Mouse (Mus musculus) lung, adult 2 months (tissue): ENCODE results near the gene Pgp.

Source experiments
- CTCF ChIP-seq: fragments of 200-500 bp; IDR thresholded peaks from 2 replicates; pipeline ENCODE4 v1.5.1; 2011; ENCODE audit warnings: mild to moderate bottlenecking, low read length, control low read depth; ENCODE audit not compliant: insufficient read depth
- POLR2A ChIP-seq: fragments of 200-500 bp; IDR thresholded peaks from 2 replicates; pipeline ENCODE4 v1.6.1; 2011; ENCODE audit warnings: low read depth, mild to moderate bottlenecking, control low read depth, low read length, borderline replicate concordance; ENCODE audit errors: extremely low read depth

- TF ChIP-seq POLR2A (no peak), CTCF (no peak)
Observed at GRCm38 (mm10) chr17:24470701-24471527, 722 bp downstream of the Pgp start.
